Mouse (Mus musculus) heart, postnatal 10 days (tissue): ENCODE results near the gene Mrpl27. TPM values are rescaled to one million over a fixed set of nuclear protein-coding genes. Genes with fewer than 3 reads are reported as not detected.

ENCODE experiments used
- total RNA-seq, 2 experiments: library from RNA; stranded (reverse); gene quantifications; 2 replicates each; pipeline ENCODE4 v1.2.3; 2021

The Mrpl27 gene
- total RNA-seq, 2 experiments from 2014 or later = 76.6 to 77.1 TPM

Other genes starting within 250 kb of the Mrpl27 start
- gene Cacna1g, start 179.6 kb upstream of the Mrpl27 start, total RNA-seq = 10 to 100 TPM; 33.4 to 41.3 TPM
- gene Spata20, start 167.6 kb upstream of the Mrpl27 start, total RNA-seq = 1 to 10 TPM in 1 of 2 experiments, under 1 TPM in 1; 0.31 to 1.2 TPM
- 10 to 100 TPM; 26.5 to 26.7 TPM for gene Epn3, start 153.8 kb upstream of the Mrpl27 start, total RNA-seq
- 1 to 10 TPM; 3.9 to 4.9 TPM for gene Mycbpap, start 132.0 kb upstream of the Mrpl27 start, total RNA-seq
- 10 to 100 TPM in 1 of 2 experiments, 1 to 10 TPM in 1; 9.8 to 10.2 TPM for gene Rsad1, start 104.5 kb upstream of the Mrpl27 start, total RNA-seq
- under 1 TPM; 0.74 TPM for gene Chad, start 88.7 kb upstream of the Mrpl27 start, total RNA-seq
- 10 to 100 TPM; 44.5 to 49.6 TPM for gene Acsf2, start 51.9 kb upstream of the Mrpl27 start, total RNA-seq
- gene Lrrc59, start 24.0 kb upstream of the Mrpl27 start, total RNA-seq = 10 to 100 TPM; 60.0 to 63.3 TPM
- gene Eme1, start 197 bp downstream of the Mrpl27 start, total RNA-seq = 1 to 10 TPM; 1.7 to 1.8 TPM
- gene Xylt2, start 23.7 kb downstream of the Mrpl27 start, total RNA-seq = 10 to 100 TPM; 17.1 to 18.6 TPM
- not detected for gene Gm11541, start 50.7 kb downstream of the Mrpl27 start, total RNA-seq
- 1 to 10 TPM; 1.1 to 1.4 TPM for gene Cdc34b, start 88.0 kb downstream of the Mrpl27 start, total RNA-seq
- not detected for gene Tmem92, start 128.9 kb downstream of the Mrpl27 start, total RNA-seq